Mouse (Mus musculus): ENCODE measurements around the gene Pde4b.

GRCm38 (mm10) chr4:102087091-102087565, at the start of gene Pde4b:
- TF ChIP-seq MAFK (IDR thresholded peaks at IDR 0.05; ENCODE audit: insufficient read depth, low read depth, low read length) (no peak), ZNF384 (IDR thresholded peaks at IDR 0.05; ENCODE audit: low read depth, low read length) (no peak), CHD2 (IDR thresholded peaks at IDR 0.05; ENCODE audit: low read depth, low read length) (no peak)
